Mouse (Mus musculus) embryonic facial prominence, embryonic 10.5 days (tissue): ENCODE measurements around the gene Cfap99. TPM values are rescaled to one million over a fixed set of nuclear protein-coding genes. Genes with fewer than 3 reads are reported as not detected.

ENCODE experiments used
- DNase-seq: peaks from one replicate; pipeline ENCODE4 v3.0.0-alpha.2; 2017; ENCODE audit warnings: low spot score
- H3K27ac ChIP-seq: fragments of 300-500 bp; sonication (generic); replicated peaks from 2 replicates; pipeline ENCODE4 v1.5.1; 2016; ENCODE audit warnings: mild to moderate bottlenecking
- H3K27me3 ChIP-seq: fragments of 300-500 bp; sonication (generic); replicated peaks from 2 replicates; pipeline ENCODE4 v1.6.1; 2016; ENCODE audit warnings: low read depth, mild to moderate bottlenecking; ENCODE audit not compliant: poor library complexity, severe bottlenecking
- H3K36me3 ChIP-seq: fragments of 300-500 bp; sonication (generic); replicated peaks from 2 replicates; pipeline ENCODE4 v1.6.1; 2016; ENCODE audit warnings: mild to moderate bottlenecking, moderate library complexity
- H3K4me1 ChIP-seq: fragments of 300-500 bp; sonication (generic); 2 replicates; pipeline ENCODE4 v1.6.1; 2016
- H3K4me3 ChIP-seq: fragments of 300-500 bp; sonication (generic); 2 replicates; pipeline ENCODE4 v1.5.1; 2016; ENCODE audit warnings: mild to moderate bottlenecking, moderate library complexity
- H3K9me3 ChIP-seq: fragments of 300-500 bp; sonication (generic); 2 replicates; pipeline ENCODE4 v1.6.1; 2016; ENCODE audit warnings: mild to moderate bottlenecking
- WGBS: fragments of 180-500 bp; shearing (Covaris S2); methylation state at CpG from one replicate; pipeline ENCODE4 v1.1.7; 2016; 5-methylcytosine and 5-hydroxymethylcytosine counted together
- polyA plus RNA-seq: library from polyadenylated mRNA; unstranded; fragments of >200 nt; fragmentation: Nextera tagmentation; extraction: Ambion mirVana; gene quantifications from 2 replicates; pipeline ENCODE4 v1.2.1, GENCODE M21; 2016

Gene Cfap99
- 0.06 TPM in 1 of 2 replicates, not detected in the other for polyA plus RNA-seq

- Histone ChIP-seq H3K27me3 (peaks cover 80% of the 10 kb centered on the region), H3K36me3 (no peaks in the 10 kb centered on the region), H3K9me3 (no peaks in the 10 kb centered on the region), H3K4me3 (peak within 1 kb of the TSS; percentile 67), H3K27ac (peak within 1 kb of the TSS; percentile 1; the same call in 1 of the 2 replicates), H3K4me1 (peaks cover 37% of the 10 kb centered on the region)
- WGBS, result under 1% methylated on average over 83 of the region's 83 CpGs
- peak; percentile 92 for DNase-seq
Measured at GRCm38 (mm10) chr5:34288154-34288716, at the start of gene Cfap99, which contains the start of gene Zfyve28. TSS of gene Cfap99 (plus strand) at chr5:34288600. TSS of gene Zfyve28 (minus strand) at chr5:34288449.

- DNase-seq, result peak; percentile 29
- WGBS, result 52% methylated on average over 15 of the region's 15 CpGs
- H3K27me3 ChIP-seq, result no peaks in the 10 kb centered on the region
- no peaks in the 10 kb centered on the region for H3K36me3 ChIP-seq
- H3K9me3 ChIP-seq, result no peaks in the 10 kb centered on the region
- 0 out of 2 replicates have a peak overlapping the region, but pooled peaks have one; percentile 19 for H3K27ac ChIP-seq
- H3K4me1 ChIP-seq, result peaks cover 16% of the 10 kb centered on the region
- no peak overlapping the region for H3K4me3 ChIP-seq
Measured at GRCm38 (mm10) chr5:34242224-34242963, 46.0 kb upstream of the Cfap99 start.

DNA sequence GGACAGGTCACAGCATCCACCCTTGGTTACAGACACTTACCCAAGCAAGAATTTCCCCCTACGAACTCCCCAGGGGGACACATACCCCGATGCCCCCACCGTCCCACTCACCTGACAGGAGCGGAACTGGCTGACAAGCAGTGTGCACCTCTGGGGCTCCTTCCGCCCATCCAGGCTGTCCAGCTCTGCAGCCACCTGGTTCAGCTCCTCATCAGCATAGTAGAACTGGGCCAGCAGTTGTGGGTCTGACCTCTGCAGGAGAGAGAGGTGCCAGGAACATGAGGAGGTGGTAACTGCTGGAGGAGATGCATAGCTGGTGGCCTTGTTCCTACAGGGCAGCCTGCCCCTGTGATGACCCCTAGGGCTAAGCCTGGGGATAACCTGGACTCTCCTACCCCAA is 45.3 kb upstream of the Cfap99 start:
- peaks cover 16% of the 10 kb centered on the region for H3K4me1 ChIP-seq
- WGBS, result 86% methylated on average over 5 of the region's 5 CpGs
- DNase-seq, result no peak
- no peak overlapping the region for H3K4me3 ChIP-seq
- no peaks in the 10 kb centered on the region for H3K9me3 ChIP-seq
- H3K27ac ChIP-seq, result no peak overlapping the region
- no peaks in the 10 kb centered on the region for H3K27me3 ChIP-seq
- H3K36me3 ChIP-seq, result no peaks in the 10 kb centered on the region

GRCm38 (mm10) chr5:34246443-34246842 is 42.0 kb upstream of the Cfap99 start:
- Histone ChIP-seq H3K36me3 (no peaks in the 10 kb centered on the region), H3K4me1 (peaks cover 33% of the 10 kb centered on the region), H3K9me3 (no peaks in the 10 kb centered on the region), H3K4me3 (no peak overlapping the region), H3K27ac (no peak overlapping the region), H3K27me3 (no peaks in the 10 kb centered on the region)
- 92% methylated on average over 3 of the region's 3 CpGs for WGBS
- no peak for DNase-seq

DNA sequence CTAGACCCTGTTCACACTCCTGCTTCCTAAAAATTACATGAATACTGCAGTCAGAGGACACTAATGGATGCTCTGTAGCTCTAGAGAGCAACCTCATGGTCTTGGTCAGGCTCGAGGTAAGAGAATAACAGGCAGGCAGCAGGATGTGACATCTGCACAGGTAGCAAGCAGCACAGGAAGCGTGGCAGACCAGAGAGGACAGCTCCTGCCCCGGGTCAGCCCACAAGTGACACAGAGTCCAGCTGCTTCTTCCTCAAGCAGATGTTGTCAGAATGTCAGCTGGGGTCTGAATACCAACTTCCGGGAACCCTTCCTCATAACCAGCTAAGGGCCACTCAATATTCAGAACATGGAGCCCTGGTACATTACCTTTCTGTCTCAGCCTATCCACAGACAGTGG is 39.3 kb upstream of the Cfap99 start:
- H3K27me3 ChIP-seq, result no peaks in the 10 kb centered on the region
- no peaks in the 10 kb centered on the region for H3K9me3 ChIP-seq
- WGBS, result 83% methylated on average over 4 of the region's 4 CpGs
- no peak overlapping the region for H3K27ac ChIP-seq
- no peak for DNase-seq
- H3K36me3 ChIP-seq, result no peaks in the 10 kb centered on the region
- H3K4me1 ChIP-seq, result peaks cover 39% of the 10 kb centered on the region
- no peak overlapping the region for H3K4me3 ChIP-seq

DNA sequence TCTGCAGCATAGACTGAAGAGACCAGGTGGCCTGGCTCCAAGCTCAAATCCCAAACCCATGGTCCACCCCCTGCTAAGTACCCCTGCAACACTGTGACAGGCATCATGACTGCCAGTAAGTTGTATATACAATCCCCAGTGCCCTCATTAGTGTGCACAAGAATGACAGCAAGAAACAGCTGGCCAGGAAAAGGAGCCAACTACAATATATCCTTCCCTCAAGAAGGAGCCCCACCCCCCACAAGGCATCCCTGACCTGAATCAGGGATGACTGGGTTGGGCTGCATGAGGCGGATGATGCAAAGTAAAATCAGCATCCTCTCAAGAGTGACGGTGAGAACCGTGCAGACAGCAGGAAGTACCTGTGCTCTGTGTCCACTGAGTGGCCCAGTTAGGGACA is 38.3 kb upstream of the Cfap99 start:
- no peaks in the 10 kb centered on the region for H3K36me3 ChIP-seq
- H3K27me3 ChIP-seq, result no peaks in the 10 kb centered on the region
- no peak overlapping the region for H3K27ac ChIP-seq
- 71% methylated on average over 3 of the region's 3 CpGs for WGBS
- peaks cover 39% of the 10 kb centered on the region for H3K4me1 ChIP-seq
- no peaks in the 10 kb centered on the region for H3K9me3 ChIP-seq
- no peak overlapping the region for H3K4me3 ChIP-seq
- no peak for DNase-seq

- H3K4me3 ChIP-seq, result no peak overlapping the region
- peaks cover 39% of the 10 kb centered on the region for H3K4me1 ChIP-seq
- no peaks in the 10 kb centered on the region for H3K9me3 ChIP-seq
- peak overlapping the region; percentile 44; the same call in 1 of the 2 replicates for H3K27ac ChIP-seq
- WGBS, result 34% methylated on average over 4 of the region's 4 CpGs
- no peaks in the 10 kb centered on the region for H3K27me3 ChIP-seq
- no peak for DNase-seq
- no peaks in the 10 kb centered on the region for H3K36me3 ChIP-seq
Measured at GRCm38 (mm10) chr5:34251794-34252193, 36.6 kb upstream of the Cfap99 start.

DNA sequence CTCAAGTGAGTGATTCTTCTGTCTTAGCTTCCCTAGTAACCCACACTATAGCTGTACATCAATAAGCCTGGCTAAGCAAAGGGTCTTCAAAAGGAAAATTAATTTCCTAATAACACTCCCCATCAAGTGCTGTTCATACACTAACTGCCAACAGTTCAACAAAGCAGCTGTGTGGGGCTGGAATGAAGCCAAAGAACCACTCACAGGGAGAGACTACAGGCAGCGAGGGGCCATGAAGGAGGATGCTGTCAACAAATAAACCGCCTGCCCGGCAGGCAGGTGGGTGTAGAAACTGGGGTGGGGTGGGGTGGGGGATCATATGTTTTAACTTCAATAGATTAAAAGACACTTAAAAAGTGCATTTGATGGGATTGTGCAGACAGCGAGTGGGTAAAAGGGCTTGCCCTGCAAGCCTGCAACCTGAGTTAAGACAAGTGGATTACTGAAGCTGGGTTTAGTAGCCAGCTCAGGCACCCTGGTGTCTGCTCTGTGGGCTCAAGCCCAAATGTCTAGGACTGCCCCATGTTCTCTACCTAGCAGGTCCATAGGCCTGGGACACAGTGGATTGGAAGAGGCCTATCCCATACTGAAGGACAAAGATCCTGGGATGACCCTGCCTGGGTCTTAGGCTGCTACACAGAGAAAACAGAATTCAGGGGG is 36.0 kb upstream of the Cfap99 start:
- Histone ChIP-seq H3K27ac (no peak overlapping the region; the same call in 1 of the 2 replicates), H3K4me3 (no peak overlapping the region), H3K4me1 (peaks cover 39% of the 10 kb centered on the region), H3K27me3 (no peaks in the 10 kb centered on the region), H3K36me3 (no peaks in the 10 kb centered on the region), H3K9me3 (no peaks in the 10 kb centered on the region)
- WGBS, result 65% methylated on average over 4 of the region's 4 CpGs
- DNase-seq, result no peak

GRCm38 (mm10) chr5:34252967-34253519 is 35.4 kb upstream of the Cfap99 start:
- no peaks in the 10 kb centered on the region for H3K9me3 ChIP-seq
- no peaks in the 10 kb centered on the region for H3K27me3 ChIP-seq
- H3K4me3 ChIP-seq, result no peak overlapping the region
- WGBS, result 51% methylated on average over 4 of the region's 4 CpGs
- H3K4me1 ChIP-seq, result peaks cover 43% of the 10 kb centered on the region
- no peaks in the 10 kb centered on the region for H3K36me3 ChIP-seq
- no peak overlapping the region for H3K27ac ChIP-seq
- no peak for DNase-seq

DNA sequence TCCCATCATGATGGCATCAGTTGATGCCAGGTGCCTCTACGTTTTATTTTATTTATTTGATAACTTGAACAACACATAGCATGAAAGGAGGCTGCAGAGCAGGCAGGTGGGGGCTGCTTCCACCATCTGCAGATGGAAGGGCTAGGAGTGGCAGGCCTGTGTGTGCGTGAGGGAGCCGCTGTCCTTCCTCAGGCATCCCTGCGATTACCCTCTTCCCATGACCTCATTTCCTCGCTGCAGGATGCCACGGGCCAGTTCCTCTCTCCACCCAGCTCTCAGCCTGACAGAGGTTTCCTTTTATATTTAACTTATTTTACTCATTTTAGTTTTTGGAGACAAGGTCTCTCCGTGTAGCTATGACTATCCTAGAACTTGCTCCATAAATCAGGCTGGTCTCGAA is 34.1 kb upstream of the Cfap99 start:
- H3K27me3 ChIP-seq, result no peaks in the 10 kb centered on the region
- DNase-seq, result no peak
- peaks cover 45% of the 10 kb centered on the region for H3K4me1 ChIP-seq
- no peaks in the 10 kb centered on the region for H3K9me3 ChIP-seq
- no peak overlapping the region for H3K27ac ChIP-seq
- no peaks in the 10 kb centered on the region for H3K36me3 ChIP-seq
- 68% methylated on average over 8 of the region's 8 CpGs for WGBS
- no peak overlapping the region for H3K4me3 ChIP-seq

DNA sequence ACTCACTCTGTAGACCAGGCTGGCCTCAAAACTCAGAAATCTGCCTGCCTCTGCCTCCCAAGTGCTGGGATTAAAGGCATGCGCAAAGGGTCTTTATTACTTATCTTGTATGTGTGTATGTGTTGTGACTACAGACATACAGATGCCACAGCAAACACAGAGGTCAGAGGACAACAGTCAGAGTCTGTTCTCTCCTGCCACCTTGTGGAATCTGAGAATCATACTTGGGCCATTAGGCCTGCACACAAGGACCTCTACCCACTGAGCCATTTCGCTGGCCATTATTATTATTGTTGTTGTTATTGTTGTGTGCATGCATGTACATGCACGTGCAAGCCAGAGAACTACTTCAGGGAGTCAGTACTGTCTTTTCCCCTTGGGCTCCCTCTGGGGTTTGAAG is 33.2 kb upstream of the Cfap99 start:
- 86% methylated on average over 3 of the region's 3 CpGs for WGBS
- Histone ChIP-seq H3K27me3 (no peaks in the 10 kb centered on the region), H3K9me3 (no peaks in the 10 kb centered on the region), H3K36me3 (no peaks in the 10 kb centered on the region), H3K27ac (no peak overlapping the region), H3K4me1 (peaks cover 38% of the 10 kb centered on the region), H3K4me3 (no peak overlapping the region)
- no peak for DNase-seq

- no peaks in the 10 kb centered on the region for H3K36me3 ChIP-seq
- WGBS, result 62% methylated on average over 3 of the region's 3 CpGs
- DNase-seq, result no peak
- H3K27me3 ChIP-seq, result no peaks in the 10 kb centered on the region
- H3K9me3 ChIP-seq, result no peaks in the 10 kb centered on the region
- no peak overlapping the region for H3K4me3 ChIP-seq
- no peak overlapping the region for H3K27ac ChIP-seq
- H3K4me1 ChIP-seq, result 0 out of 2 replicates have a peak, but pooled peaks cover 6% of the 10 kb centered on the region
Measured at GRCm38 (mm10) chr5:34259172-34259816, 29.1 kb upstream of the Cfap99 start.
